Mouse (Mus musculus): ENCODE measurements around the gene Pgm3. TPM values are rescaled to one million over a fixed set of nuclear protein-coding genes. Genes with fewer than 3 reads are reported as not detected.

Gene Pgm3
- polyA plus RNA-seq, 1 experiment: 3.5 TPM

- no peaks in the 10 kb centered on the region for H3K27me3 ChIP-seq (ENCODE audit: control insufficient read depth, insufficient read depth, low read length)
- no peak overlapping the region for H3K4me3 ChIP-seq (ENCODE audit: control insufficient read depth, insufficient read depth, low read length)
- H3K27ac ChIP-seq (ENCODE audit: control insufficient read depth, insufficient read depth, low read length): no peak overlapping the region
- no peaks in the 10 kb centered on the region for H3K4me1 ChIP-seq (replicated peaks; ENCODE audit: control insufficient read depth, insufficient read depth, low read length)
- TF ChIP-seq CTCF (IDR thresholded peaks at IDR 0.05; ENCODE audit: borderline replicate concordance, control insufficient read depth, extremely low read depth, insufficient read depth, low read length, poor library complexity) (no peak), POLR2A (IDR thresholded peaks at IDR 0.05; ENCODE audit: control insufficient read depth, extremely low read depth, insufficient read depth, low read length, poor library complexity) (no peak)
- 96% methylated on average over 5 of the region's 5 CpGs for WGBS
- DNase-seq: no peak
- H3K36me3 ChIP-seq (ENCODE audit: control insufficient read depth, insufficient read depth, low read length): peaks cover 53% of the 10 kb centered on the region
Measured at GRCm38 (mm10) chr9:86549637-86550162, 21.9 kb downstream of the Pgm3 start.

- no peak for TF ChIP-seq CTCF (IDR thresholded peaks at IDR 0.05; ENCODE audit: borderline replicate concordance, control insufficient read depth, extremely low read depth, insufficient read depth, low read length, poor library complexity)
- TF ChIP-seq POLR2A (IDR thresholded peaks at IDR 0.05; ENCODE audit: control insufficient read depth, extremely low read depth, insufficient read depth, low read length, poor library complexity): no peak
- H3K4me3 ChIP-seq (ENCODE audit: control insufficient read depth, insufficient read depth, low read length): no peak overlapping the region
- H3K36me3 ChIP-seq (ENCODE audit: control insufficient read depth, insufficient read depth, low read length): peaks cover 38% of the 10 kb centered on the region
- no peaks in the 10 kb centered on the region for H3K27me3 ChIP-seq (ENCODE audit: control insufficient read depth, insufficient read depth, low read length)
- no peaks in the 10 kb centered on the region for H3K4me1 ChIP-seq (replicated peaks; ENCODE audit: control insufficient read depth, insufficient read depth, low read length)
- DNase-seq: no peak
- WGBS: 84% methylated on average over 1 of the region's 1 CpGs
- H3K27ac ChIP-seq (ENCODE audit: control insufficient read depth, insufficient read depth, low read length): no peak overlapping the region
Measured at GRCm38 (mm10) chr9:86544559-86544958, 27.1 kb downstream of the Pgm3 start.

GRCm38 (mm10) chr9:86543451-86543850 lies 28.2 kb downstream of the Pgm3 start:
- 97% methylated on average over 3 of the region's 3 CpGs for WGBS
- no peak for TF ChIP-seq CTCF (IDR thresholded peaks at IDR 0.05; ENCODE audit: borderline replicate concordance, control insufficient read depth, extremely low read depth, insufficient read depth, low read length, poor library complexity)
- TF ChIP-seq POLR2A (IDR thresholded peaks at IDR 0.05; ENCODE audit: control insufficient read depth, extremely low read depth, insufficient read depth, low read length, poor library complexity): no peak
- H3K36me3 ChIP-seq (ENCODE audit: control insufficient read depth, insufficient read depth, low read length): peaks cover 38% of the 10 kb centered on the region

GRCm38 (mm10) chr9:86534071-86534470 lies 37.6 kb downstream of the Pgm3 start:
- Histone ChIP-seq H3K27ac (ENCODE audit: control insufficient read depth, insufficient read depth, low read length) (no peak overlapping the region), H3K4me1 (replicated peaks; ENCODE audit: control insufficient read depth, insufficient read depth, low read length) (no peaks in the 10 kb centered on the region), H3K27me3 (ENCODE audit: control insufficient read depth, insufficient read depth, low read length) (no peaks in the 10 kb centered on the region), H3K36me3 (ENCODE audit: control insufficient read depth, insufficient read depth, low read length) (peaks cover 9% of the 10 kb centered on the region; the same call in 1 of the 2 replicates), H3K4me3 (ENCODE audit: control insufficient read depth, insufficient read depth, low read length) (no peak overlapping the region)
- TF ChIP-seq POLR2A (IDR thresholded peaks at IDR 0.05; ENCODE audit: control insufficient read depth, extremely low read depth, insufficient read depth, low read length, poor library complexity) (no peak), CTCF (IDR thresholded peaks at IDR 0.05; ENCODE audit: borderline replicate concordance, control insufficient read depth, extremely low read depth, insufficient read depth, low read length, poor library complexity) (no peak)
- WGBS: 95% methylated on average over 5 of the region's 5 CpGs
- DNase-seq: no peak

More at GRCm38 (mm10) chr9:86543451-86543850, 28.2 kb downstream of the Pgm3 start:
- no peak overlapping the region for H3K4me3 ChIP-seq (ENCODE audit: control insufficient read depth, insufficient read depth, low read length)
- H3K27ac ChIP-seq (ENCODE audit: control insufficient read depth, insufficient read depth, low read length): no peak overlapping the region
- H3K27me3 ChIP-seq (ENCODE audit: control insufficient read depth, insufficient read depth, low read length): no peaks in the 10 kb centered on the region
- DNase-seq: no peak
- no peaks in the 10 kb centered on the region for H3K4me1 ChIP-seq (replicated peaks; ENCODE audit: control insufficient read depth, insufficient read depth, low read length)

- no peak for DNase-seq
- TF ChIP-seq POLR2A (IDR thresholded peaks at IDR 0.05; ENCODE audit: control insufficient read depth, extremely low read depth, insufficient read depth, low read length, poor library complexity): no peak
- no peak for TF ChIP-seq CTCF (IDR thresholded peaks at IDR 0.05; ENCODE audit: borderline replicate concordance, control insufficient read depth, extremely low read depth, insufficient read depth, low read length, poor library complexity)
- no peaks in the 10 kb centered on the region for H3K27me3 ChIP-seq (ENCODE audit: control insufficient read depth, insufficient read depth, low read length)
- H3K27ac ChIP-seq (ENCODE audit: control insufficient read depth, insufficient read depth, low read length): no peak overlapping the region
- 94% methylated on average over 2 of the region's 2 CpGs for WGBS
- peaks cover 30% of the 10 kb centered on the region for H3K36me3 ChIP-seq (ENCODE audit: control insufficient read depth, insufficient read depth, low read length)
- no peak overlapping the region for H3K4me3 ChIP-seq (ENCODE audit: control insufficient read depth, insufficient read depth, low read length)
- no peaks in the 10 kb centered on the region for H3K4me1 ChIP-seq (replicated peaks; ENCODE audit: control insufficient read depth, insufficient read depth, low read length)
Measured at GRCm38 (mm10) chr9:86525600-86525999, 46.0 kb downstream of the Pgm3 start.

- no peak for DNase-seq
- Histone ChIP-seq H3K4me3 (ENCODE audit: control insufficient read depth, insufficient read depth, low read length) (no peak overlapping the region), H3K36me3 (ENCODE audit: control insufficient read depth, insufficient read depth, low read length) (peaks cover 42% of the 10 kb centered on the region), H3K27me3 (ENCODE audit: control insufficient read depth, insufficient read depth, low read length) (no peaks in the 10 kb centered on the region), H3K27ac (ENCODE audit: control insufficient read depth, insufficient read depth, low read length) (no peak overlapping the region), H3K4me1 (replicated peaks; ENCODE audit: control insufficient read depth, insufficient read depth, low read length) (no peaks in the 10 kb centered on the region)
- TF ChIP-seq POLR2A (IDR thresholded peaks at IDR 0.05; ENCODE audit: control insufficient read depth, extremely low read depth, insufficient read depth, low read length, poor library complexity) (no peak), CTCF (IDR thresholded peaks at IDR 0.05; ENCODE audit: borderline replicate concordance, control insufficient read depth, extremely low read depth, insufficient read depth, low read length, poor library complexity) (no peak)
Measured at GRCm38 (mm10) chr9:86522335-86522734, 49.3 kb downstream of the Pgm3 start.

GRCm38 (mm10) chr9:86514798-86515197 lies 56.8 kb downstream of the Pgm3 start:
- Histone ChIP-seq H3K4me3 (ENCODE audit: control insufficient read depth, insufficient read depth, low read length) (no peak overlapping the region), H3K27ac (ENCODE audit: control insufficient read depth, insufficient read depth, low read length) (no peak overlapping the region), H3K4me1 (replicated peaks; ENCODE audit: control insufficient read depth, insufficient read depth, low read length) (no peaks in the 10 kb centered on the region), H3K36me3 (ENCODE audit: control insufficient read depth, insufficient read depth, low read length) (peaks cover 50% of the 10 kb centered on the region), H3K27me3 (ENCODE audit: control insufficient read depth, insufficient read depth, low read length) (no peaks in the 10 kb centered on the region)
- no peak for DNase-seq
- TF ChIP-seq POLR2A (IDR thresholded peaks at IDR 0.05; ENCODE audit: control insufficient read depth, extremely low read depth, insufficient read depth, low read length, poor library complexity) (no peak), CTCF (IDR thresholded peaks at IDR 0.05; ENCODE audit: borderline replicate concordance, control insufficient read depth, extremely low read depth, insufficient read depth, low read length, poor library complexity) (no peak)
- 97% methylated on average over 4 of the region's 4 CpGs for WGBS

All from thymus, adult 2 months (tissue).